Mouse (Mus musculus): ENCODE results near the gene Rasgrp4.

Rasgrp4 gene

GRCm38 (mm10) chr7:29148771-29149170 is 14.1 kb downstream of the Rasgrp4 start:
- DNase-seq = no peak

- no peak for DNase-seq
Measured at GRCm38 (mm10) chr7:29151486-29151885, 16.8 kb downstream of the Rasgrp4 start.

- peak in 1 of 2 experiments; percentile 39 for DNase-seq
Measured at GRCm38 (mm10) chr7:29154018-29154720, 19.5 kb downstream of the Rasgrp4 start.

- DNase-seq = peak; percentile 95 to 96
Measured at GRCm38 (mm10) chr7:29155196-29155837, 20.7 kb downstream of the Rasgrp4 start.

- peak; percentile 95 to 96 for DNase-seq
Measured at GRCm38 (mm10) chr7:29155838-29156782, 21.5 kb downstream of the Rasgrp4 start, which contains the start of gene Fam98c. TSS of gene Fam98c (minus strand) at chr7:29156234.

- peak in 1 of 2 experiments; percentile 48 for DNase-seq
Measured at GRCm38 (mm10) chr7:29158264-29158663, 23.6 kb downstream of the Rasgrp4 start.

- no peak for DNase-seq
Measured at GRCm38 (mm10) chr7:29162294-29162693, 27.6 kb downstream of the Rasgrp4 start.

- DNase-seq = no peak
Measured at GRCm38 (mm10) chr7:29162750-29163525, 28.3 kb downstream of the Rasgrp4 start.

- peak; percentile 47 to 53 for DNase-seq
Measured at GRCm38 (mm10) chr7:29167656-29168055, 33.0 kb downstream of the Rasgrp4 start.

- peak; percentile 42 to 46 for DNase-seq
Measured at GRCm38 (mm10) chr7:29168121-29168695, 33.6 kb downstream of the Rasgrp4 start.

GRCm38 (mm10) chr7:29168791-29169230 is 34.2 kb downstream of the Rasgrp4 start:
- peak; percentile 76 to 81 for DNase-seq

GRCm38 (mm10) chr7:29169231-29170065 is 34.8 kb downstream of the Rasgrp4 start:
- peak; percentile 97 to 98 for DNase-seq

GRCm38 (mm10) chr7:29170066-29170754 is 35.6 kb downstream of the Rasgrp4 start, which contains the start of the genes Ggn and Spred3:
TSS of gene Ggn (plus strand) at chr7:29170210.
TSS of gene Spred3 (minus strand) at chr7:29170411.
- peak; percentile 69 to 72 for DNase-seq

- DNase-seq = peak; percentile 63 to 65
Measured at GRCm38 (mm10) chr7:29170755-29171561, 36.3 kb downstream of the Rasgrp4 start.

GRCm38 (mm10) chr7:29171562-29172097 is 37.0 kb downstream of the Rasgrp4 start:
- DNase-seq = peak in 1 of 2 experiments; percentile 47

GRCm38 (mm10) chr7:29172390-29173016 is 37.9 kb downstream of the Rasgrp4 start:
- no peak for DNase-seq

GRCm38 (mm10) chr7:29178106-29178505 is 43.5 kb downstream of the Rasgrp4 start:
- DNase-seq = peak in 1 of 2 experiments; percentile 52

- DNase-seq = no peak
Measured at GRCm38 (mm10) chr7:29179323-29179722, 44.7 kb downstream of the Rasgrp4 start.
